Mouse (Mus musculus) brain, embryonic 18.5 days (tissue): ENCODE measurements at regions not wholly inside any gene's neighbourhood (a gene's known extent, or its start where the extent isn't known, plus 50 kb on each side); places are given as distances from the start of the nearest gene placed in this dataset.

Experiments used
- DNase-seq: peaks from one replicate; pipeline ENCODE4 v3.0.0-alpha.2; 2012; ENCODE audit warnings: low read depth, low spot score

GRCm38 (mm10) chr6:50713297-50713696 is 59.1 kb upstream of the Npvf start:
- no peak for DNase-seq

DNA sequence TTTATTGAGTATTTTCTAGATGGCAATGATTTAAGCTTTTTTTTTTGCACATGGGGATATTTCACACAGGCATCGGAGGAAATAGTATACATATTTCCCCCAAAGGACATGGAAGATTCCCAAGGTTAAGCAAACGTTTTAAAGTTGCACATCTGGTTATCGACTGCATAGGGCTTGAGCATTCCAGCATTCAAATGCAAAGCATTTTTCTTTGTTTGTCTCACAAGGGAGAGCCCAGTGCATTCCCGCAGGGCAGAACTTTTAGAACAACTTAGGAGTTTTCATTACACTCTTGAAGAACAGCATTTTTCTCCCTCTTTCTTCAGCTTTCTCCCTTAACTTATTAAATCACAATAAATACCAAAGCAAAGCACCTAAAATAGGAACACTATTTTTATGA is 64.4 kb upstream of the Npvf start:
- DNase-seq = no peak

- DNase-seq = no peak
Measured at GRCm38 (mm10) chr6:50720346-50720745, 66.1 kb upstream of the Npvf start.

DNA sequence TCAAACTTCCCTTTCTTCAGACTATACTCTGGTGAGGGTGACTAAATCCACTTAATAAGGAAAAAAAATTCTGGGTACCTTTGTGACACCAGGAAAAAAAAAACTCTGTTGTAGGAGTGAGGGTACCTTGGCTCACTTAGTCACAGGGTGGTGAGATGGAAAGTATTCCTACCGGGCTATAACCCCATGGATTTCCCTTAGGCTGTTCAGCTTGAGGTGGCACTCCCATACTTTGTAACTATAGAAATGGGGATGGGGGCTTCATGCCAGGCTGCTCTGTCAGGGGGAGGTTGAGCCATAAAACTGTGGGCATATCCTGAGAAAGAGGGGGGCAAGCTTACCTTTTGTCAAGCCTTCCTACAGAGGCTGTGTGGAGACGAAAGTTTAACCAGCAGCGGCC is 71.4 kb upstream of the Npvf start:
- DNase-seq = no peak

DNA sequence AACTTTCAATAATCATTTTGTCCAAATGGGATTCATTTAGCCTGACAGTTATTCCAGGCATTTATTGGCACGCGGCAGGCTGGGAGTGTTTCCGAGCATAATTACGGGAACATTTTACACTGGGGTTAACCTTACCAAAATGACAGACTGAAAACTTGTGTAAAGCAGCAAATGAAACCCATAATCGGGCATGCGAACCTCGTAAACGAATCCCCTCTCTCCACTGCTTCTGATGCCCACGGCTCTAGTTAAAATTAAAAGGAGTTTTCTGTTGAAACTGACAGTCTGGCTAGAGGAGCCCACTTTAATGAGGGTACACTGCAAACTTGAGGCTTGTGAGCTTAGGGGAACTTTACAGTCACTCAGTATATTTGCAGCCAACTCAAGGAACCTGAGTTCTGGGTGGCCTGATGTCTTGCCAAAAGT is 71.9 kb upstream of the Npvf start:
- no peak for DNase-seq

GRCm38 (mm10) chr6:50730744-50731718 is 76.8 kb upstream of the Npvf start:
- DNase-seq = no peak

DNA sequence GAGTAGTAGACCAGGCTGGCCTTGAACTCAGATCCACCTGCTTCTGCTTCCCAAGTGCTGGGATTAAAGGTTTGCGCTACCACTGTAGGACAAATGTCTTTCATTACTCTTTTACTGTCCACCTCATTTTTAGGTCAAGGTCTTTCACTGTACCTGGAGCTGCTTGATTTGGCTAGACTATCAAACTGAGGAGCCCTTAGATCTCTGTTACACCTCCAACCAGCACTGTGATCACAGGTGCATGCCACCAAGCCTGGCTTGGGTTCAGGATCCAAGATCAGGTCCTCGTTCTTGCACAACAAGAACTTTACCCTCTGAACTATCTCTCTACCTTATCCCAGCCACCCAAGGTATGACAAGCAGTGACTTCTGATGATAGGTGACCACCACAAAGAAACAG is 80.5 kb upstream of the Npvf start:
- DNase-seq = no peak

- DNase-seq = no peak
Measured at GRCm38 (mm10) chr6:50735825-50736224, 81.6 kb upstream of the Npvf start.

- no peak for DNase-seq
Measured at GRCm38 (mm10) chr6:50742009-50742408, 87.8 kb upstream of the Npvf start.

DNA sequence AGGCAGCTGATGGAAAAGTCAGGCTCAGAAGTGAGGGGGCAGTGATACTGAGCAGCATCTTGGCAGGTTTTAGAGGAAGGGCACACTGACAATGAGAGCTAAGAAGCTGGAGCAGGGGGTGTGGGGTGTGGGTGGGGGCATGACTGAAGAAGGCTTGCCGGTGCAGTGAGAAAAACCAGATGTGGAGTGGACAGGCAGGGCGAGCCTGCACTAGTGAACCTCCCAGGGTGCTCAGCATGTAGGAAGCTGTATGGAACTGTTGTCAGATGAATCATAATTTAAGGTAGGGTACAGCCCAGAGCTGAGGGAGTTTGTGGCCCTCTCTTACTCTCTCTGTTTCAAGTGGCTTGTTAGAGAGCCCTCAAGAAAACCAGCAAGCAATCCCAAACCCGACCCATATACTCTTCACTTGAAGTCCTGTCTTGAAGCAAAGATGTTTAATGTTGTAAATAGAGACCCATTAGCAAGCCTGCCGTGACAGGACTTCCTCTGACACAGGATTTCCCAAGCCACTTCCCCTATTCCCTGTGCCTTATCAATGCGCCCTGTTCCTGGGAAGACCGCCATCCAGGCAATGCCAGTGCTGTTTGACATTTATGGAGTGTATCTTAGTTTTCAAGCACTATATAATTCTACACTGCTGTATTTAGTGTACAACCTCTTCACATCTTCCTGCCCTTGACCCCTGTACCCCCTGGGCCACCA is 90.4 kb upstream of the Npvf start:
- DNase-seq = no peak

- no peak for DNase-seq
Measured at GRCm38 (mm10) chr6:50753151-50753550, 98.9 kb upstream of the Npvf start.

GRCm38 (mm10) chr6:50754786-50755185 is 100.5 kb upstream of the Npvf start:
- DNase-seq = no peak

- no peak for DNase-seq
Measured at GRCm38 (mm10) chr6:50760367-50760766, 106.1 kb upstream of the Npvf start.

- no peak for DNase-seq
Measured at GRCm38 (mm10) chr6:50763121-50763520, 108.9 kb upstream of the Npvf start.

DNA sequence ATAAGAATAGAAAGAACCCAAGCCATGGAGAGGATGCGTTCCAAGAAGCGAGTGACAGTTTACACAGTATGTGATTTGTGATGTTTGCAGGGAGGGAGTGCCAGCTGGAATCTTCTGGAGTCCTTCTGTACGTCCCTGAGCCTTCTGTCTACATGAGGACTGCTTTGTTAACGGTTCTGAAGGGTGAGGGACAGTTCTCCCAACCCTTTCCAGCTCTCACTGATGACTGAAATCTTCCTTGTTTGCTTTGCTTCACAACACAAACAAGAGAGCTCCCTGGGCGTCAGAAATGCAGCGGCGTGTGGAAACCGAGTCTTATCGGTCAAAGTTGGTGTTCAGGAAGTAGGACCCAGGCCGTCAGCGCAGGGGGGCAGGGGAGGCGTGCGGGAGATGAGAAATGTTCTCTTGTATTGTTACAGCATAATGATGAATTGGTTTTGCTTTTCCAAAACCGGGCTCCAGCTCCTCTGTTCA is 112.2 kb upstream of the Npvf start:
- DNase-seq = no peak

DNA sequence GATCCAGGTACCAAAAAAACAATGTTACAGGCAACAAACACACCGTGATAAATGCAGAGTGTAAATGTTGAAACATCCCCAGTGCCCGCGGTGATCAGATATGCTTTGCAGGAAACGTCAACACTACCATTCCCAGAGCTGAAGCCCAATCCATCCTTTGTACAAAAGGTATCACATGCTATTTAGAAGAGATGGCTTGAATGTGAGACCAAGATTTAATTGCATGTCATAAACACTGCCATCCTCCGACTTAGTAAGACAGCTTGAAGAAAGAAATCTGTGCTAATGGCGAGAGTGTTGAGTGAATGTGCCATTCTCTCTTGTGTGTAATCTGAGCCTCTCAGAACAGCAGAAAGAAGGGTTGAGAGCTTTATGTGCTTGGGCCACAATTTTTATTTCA is 112.9 kb upstream of the Npvf start:
- DNase-seq = no peak

DNA sequence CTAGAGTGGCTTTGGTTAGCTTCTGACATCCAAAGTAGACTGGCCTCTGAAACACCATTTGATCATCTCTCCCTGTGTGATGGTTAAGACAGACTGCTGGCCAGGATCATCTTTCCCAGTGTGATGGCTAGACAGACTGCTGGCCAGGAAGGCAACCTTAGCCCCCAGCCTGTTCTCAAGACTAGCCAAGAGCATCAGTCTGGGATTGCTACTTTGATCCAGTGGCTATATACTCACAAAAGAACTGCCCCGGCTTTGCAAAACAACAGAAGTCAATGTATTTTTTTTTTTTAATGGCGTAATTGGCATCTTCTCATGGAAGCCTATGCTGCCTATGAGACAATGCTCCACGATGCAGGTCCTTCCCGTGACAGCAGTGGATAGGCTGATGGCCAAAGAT is 113.6 kb upstream of the Npvf start:
- DNase-seq = no peak

DNA sequence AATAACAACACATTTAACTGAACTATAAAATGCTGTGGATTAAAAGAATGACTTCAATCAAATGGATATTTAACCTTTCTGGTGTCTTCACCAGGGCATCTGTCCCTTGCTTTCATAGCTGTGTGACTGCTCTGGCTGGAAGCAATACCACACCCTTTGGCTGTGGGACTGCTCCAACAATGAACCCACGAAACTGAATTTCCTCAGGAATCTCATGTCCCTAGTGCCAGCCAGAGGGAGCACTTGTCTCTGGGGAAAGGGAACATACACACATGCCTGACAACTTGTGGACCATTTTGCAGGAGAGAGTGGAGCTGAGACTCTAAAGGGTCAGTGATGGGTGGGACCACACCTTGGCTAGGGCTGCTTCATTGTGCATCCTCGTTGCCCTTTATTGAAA is 114.9 kb upstream of the Npvf start:
- no peak for DNase-seq

DNA sequence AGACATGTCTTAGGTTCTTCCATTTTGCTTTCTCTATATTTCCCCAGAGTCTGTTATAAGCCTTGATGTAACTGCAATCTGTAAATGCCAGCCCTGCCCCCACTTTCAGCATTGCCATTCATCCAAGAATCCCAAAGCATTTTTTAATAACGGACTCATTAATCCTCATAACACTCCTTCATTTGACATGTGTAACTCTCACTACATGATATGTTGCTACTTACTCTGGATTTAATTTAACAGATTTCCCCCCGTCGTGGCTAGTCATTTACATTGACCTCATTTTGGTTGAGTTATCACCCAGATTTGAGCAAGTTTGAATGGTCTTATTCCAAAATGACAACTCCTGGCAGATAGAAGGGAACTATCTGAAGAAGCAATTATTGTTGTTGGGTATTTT is 116.2 kb upstream of the Npvf start:
- no peak for DNase-seq

GRCm38 (mm10) chr6:50775637-50776036 is 121.4 kb upstream of the Npvf start:
- no peak for DNase-seq

- no peak for DNase-seq
Measured at GRCm38 (mm10) chr6:50776236-50776832, 122.1 kb upstream of the Npvf start.

DNA sequence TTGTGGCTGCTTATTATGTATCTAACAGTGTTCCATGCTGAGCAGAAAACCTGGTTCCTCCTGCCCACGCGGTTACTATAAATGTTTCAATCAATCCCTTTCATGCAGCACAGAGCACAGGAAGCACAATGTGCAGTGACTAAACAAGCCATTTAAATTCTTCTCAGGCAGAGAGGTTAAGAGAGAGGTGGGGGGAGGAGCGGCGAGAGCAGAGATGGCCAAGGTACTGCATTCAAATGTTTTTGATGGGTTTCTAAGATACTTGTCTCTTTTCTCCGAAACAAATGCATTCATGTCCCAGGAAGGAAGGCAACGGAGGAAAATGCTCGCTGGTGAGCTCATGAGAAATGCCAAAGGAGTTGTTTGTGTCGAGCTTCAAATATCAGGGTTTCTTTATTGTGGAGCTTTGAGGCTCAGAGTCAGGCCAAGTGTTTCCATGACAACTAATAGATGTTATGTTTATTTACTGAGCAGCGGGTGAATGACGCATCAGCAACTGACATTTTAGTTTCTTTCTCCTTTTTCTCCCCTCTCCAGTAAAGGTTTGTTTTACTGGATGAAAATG is 122.8 kb upstream of the Npvf start:
- peak; percentile 75 for DNase-seq
